Mouse (Mus musculus) T-cell, adult 2 months (primary cell): ENCODE measurements around the gene Gm21973.

Experiments used
- DNase-seq: peaks from one replicate; pipeline ENCODE4 v3.0.0; 2022; ENCODE audit warnings: low spot score

Gene Gm21973

DNA sequence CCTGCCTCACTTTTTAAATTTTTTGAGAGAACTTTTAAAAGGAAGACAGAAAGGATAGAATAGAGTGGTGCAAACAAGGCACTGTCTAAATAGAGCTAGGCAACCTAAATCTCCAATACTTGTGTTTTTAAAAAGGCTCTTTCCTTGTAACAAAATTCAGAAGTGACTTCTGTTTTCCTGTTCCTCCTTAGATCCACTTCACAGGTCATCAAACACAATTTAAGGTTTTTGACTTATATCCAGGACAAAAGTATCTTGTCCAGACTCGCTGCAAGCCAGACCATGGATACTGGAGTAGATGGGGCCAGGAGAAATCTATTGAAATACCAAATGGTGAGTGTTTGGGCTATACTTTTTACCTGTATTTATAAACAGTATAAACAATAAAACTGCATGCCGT is at the start of gene Gm21973:
Gm21973 (plus strand) TSS at position 301 of the 400 bp plus-strand sequence.
- no peak for DNase-seq

DNA sequence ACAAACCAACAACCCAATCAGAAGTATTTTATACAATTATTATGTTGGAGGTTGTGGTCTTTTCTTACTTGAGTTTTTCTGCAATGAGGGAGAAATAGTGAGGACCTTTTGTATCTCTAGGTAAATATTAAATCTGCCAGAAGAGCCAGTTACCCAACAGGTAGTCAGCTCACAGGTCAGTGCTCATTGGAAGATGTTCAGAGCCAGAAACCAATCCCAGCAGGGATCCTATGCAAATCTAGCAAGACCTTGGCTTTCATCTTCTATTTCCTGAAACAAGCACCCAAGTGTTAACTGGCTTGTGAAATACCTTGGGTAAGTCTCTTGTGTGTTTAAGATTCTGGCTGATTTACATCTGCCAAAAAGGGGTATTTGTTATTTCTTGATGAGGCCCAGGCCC is 48.8 kb upstream of the Gm21973 start:
- DNase-seq, result no peak

DNA sequence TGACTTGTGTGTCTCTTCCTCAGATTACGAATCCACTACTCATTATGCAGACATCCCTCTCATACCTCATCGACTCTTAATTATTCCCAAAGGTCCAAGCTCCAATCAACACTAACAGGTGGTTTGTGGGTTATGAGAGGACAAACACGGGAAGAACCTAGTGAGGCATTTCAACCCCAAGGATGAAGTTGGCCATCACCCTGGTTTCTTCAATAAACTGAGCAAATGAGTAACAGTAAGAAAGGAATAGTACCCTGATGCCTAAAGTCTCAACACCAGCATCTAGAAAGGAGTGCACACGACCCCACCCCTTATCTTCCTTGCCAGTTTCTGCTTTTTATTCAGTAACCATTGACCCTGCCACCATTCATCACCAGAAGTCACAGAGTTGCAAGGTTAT is 47.7 kb upstream of the Gm21973 start:
- no peak for DNase-seq

DNA sequence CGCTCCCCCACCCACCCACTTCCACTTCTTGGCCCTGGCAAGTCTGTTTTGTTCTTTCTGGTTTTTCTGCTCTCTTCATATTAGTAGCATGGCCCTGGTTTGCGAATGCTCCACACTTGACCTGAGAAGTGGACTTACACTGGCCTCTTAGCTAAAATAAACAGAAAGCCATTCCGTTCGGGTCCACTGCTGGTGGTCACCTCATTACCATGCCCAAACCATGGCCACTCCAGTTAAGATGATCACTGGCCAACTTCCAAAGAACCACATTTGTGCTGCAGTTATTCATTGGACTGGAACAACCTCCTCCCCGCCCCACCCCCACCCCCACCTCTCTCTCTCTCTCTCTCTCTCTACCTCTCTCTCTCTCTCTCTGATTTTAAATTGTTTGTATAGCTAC is 43.6 kb upstream of the Gm21973 start:
- no peak for DNase-seq

DNA sequence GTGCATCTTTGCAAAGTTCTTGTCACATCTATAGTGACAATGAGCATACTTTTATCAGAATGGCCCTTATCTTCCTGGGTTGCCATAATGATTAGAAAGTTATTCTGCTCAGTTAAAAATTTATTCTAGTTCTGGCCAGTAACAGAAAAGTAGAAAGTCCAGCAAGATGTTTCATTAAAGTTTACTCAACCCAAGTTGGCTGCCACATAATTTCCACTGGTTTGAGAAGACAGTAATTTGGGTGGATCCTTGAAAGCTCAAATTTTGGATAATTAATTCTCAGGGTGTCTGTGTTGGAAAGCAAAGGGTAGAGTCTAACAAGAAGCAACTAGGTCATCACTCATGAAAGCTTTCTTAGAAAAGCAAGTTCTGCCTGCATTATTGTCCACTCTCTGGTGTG is 41.5 kb upstream of the Gm21973 start:
- no peak for DNase-seq

DNA sequence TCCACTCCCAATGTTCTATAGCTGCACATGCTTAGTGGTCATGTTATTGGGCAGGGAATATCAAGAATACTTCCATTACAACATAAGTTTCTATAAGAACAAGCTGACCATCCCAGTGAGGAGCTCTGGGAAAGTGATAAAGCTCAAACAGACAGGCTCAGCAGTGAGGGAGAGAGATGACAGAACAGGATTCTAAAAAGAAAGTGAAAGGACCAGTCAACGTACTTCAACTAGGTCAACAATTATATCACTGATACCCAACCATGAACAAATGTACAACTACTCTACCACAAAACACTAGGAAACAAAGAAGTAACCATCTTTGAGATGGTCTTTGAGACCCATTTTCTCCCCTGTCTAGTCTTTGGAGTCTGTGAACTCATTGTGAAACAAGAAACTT is 28.6 kb upstream of the Gm21973 start:
- no peak for DNase-seq

DNA sequence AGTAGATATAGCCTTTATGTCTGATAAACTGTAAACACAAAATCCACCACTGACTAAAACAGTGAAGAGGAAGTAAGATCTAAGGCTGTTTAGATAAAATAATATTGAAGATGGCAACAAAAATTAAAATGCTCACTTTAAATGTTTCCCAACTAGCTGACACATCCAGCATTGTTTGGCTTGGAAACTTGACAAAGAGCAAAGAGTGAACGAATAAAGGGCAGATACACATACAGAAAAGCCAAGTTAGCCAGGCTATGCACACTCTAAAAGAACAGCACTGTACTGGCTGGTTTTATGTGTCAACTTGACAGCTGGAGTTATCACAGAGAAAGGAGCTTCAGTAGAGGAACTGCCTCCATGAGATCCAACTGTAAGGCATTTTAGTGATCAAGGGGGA is 27.1 kb upstream of the Gm21973 start:
- no peak for DNase-seq

DNA sequence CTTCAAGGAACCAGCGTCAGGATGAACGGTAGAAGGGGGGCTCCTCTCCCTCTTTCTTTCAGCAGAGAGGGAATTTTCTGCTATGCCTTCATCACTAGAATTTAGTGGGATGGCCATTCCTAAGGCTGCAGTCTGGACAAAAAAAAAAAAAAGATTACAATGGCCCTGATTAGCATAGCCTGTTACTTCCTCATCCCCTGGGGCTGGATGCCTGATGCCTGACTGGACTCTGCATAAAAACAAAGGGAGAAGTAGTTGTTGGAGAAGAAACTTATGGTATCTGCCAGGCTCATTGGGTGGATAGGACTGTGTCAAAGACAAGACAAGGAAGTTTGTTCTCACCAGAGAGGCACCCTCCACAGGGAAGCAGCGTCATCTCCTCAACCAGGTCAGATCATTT is 25.7 kb upstream of the Gm21973 start:
- no peak for DNase-seq

DNA sequence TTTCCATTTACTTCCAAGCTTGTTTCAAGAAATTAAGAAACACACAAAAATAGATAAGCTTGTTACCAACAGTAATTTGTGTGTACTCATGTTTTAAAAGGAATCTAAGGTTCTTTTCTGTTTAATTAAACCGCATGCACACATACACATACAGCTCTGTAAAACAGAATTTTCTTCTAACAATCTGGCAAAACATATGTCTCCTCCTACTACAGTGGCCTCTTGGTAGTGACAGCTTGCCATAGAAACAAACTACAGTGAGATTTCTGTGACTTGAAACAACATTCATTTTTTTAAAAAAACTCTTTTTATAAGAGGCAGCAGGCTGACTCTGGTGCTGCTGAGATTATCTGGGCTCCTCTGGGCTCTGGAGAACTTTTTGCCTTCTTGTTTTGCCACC is 18.7 kb upstream of the Gm21973 start:
- no peak for DNase-seq

DNA sequence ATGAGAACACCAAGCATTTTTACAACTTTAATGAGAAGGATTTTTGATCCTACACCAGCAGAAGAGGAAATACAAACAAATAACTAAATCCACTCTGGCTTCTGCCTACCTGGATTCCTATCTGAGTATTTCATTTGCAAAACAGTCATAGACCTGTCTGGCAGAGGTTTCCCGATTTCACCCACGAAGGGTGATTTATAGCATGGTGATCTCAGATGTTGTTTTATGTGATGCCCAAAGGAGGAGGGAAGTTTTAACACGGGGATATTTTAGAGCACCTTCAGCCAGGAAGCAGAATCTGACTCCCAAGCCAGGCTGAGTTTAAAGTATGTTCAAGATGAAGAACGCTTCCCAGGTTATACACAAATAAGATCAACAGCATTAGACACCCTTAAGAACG is 13.4 kb upstream of the Gm21973 start:
- no peak for DNase-seq

DNA sequence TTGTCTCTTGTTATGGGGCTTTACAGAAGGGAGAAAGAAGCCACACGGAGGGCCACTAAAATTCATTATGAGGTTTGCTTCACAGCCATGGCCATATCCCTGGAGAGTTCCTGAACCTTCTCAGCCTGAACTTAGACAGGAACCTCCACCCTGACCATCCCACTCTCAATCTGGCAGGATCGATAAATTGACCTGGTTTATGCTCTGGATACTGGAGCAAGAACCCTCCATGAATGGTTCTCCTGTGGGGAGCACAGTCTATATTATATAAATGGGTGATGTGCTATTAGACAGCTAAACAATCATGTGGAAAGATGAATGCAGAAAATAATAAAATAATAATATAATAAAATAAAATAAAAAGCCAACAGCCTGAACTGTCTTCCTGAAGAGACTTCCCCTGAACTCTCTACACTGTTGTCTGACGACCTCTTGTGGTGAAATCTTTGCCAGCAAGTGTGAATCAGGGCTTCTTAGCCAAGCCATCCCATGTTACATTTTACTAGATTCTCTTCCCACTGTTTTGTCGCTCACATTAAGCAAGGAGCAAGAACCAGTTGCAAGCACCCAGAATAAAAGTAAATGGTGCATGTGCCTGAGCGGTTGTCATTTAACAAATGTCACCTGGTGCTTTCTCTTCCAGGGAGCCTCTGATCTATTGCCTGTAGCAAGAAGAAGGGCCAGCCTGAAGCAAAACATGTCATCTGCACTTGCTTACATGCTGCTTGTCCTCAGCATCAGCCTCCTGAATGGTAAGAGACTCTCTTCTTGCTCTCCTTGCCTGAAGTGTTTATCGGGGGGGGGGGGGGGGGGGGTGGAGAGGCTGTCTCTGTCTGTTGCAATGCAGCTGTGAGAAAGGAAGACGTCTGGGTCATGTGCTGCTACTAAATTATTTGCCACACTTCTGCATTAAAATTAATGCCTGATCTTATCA is 11.4 kb upstream of the Gm21973 start:
- peak; percentile 9 for DNase-seq

DNA sequence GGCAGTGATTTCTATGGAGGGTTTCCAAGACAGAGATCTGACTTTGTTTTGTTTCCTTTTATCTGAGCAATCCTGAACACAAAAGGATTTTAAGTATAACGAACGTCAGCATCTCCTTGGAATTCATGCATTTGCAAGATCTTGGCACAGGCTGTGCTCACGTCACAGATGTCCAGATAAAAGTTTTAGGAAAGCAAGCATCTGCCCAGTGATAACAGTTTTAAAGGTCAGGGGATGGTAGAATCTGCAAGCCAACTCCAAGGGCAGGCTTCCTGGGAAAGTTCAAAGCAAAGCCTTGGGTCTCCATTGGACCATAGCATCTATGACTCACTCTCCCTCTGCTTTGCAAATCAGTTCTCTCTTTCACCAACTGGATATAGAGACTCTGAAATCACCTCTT is 5.4 kb downstream of the Gm21973 start:
- DNase-seq, result no peak

DNA sequence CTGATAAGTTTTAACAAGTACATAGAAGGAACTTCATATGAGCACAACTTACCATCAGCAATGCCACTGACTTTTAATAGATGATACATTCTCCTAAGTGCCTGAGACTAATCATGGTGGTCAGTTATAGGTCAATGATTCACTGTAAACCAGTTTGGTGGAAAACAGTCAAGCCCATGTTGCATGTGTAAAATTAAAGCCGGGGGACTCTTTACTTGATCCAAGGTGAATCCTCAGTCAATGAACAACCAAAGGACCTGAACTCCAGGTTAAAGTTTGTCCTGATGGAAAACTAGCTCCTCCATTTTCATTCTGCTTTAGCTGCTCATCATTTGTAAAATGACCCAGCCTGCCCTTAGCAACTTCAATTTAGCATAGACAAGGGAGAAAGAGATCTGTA is 7.4 kb downstream of the Gm21973 start:
- no peak for DNase-seq

DNA sequence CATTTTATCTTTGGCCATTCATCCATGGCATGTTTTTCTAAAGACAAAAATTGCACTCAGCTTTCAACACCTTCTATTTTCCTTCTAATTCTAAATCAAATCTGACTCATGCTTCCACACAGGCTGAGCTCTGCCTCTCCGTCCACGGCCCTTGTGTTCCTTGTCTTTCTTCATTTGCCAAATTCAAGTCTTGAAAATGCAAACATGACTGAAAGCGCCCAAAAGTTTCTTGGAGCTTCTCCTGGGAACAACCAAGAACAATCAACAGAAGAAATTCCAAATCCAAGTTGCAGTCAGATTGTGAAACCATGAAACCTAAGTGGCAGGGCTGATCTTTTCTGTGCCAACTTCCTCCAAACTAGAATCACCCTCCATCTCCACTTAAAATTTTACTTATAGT is 13.4 kb downstream of the Gm21973 start:
- no peak for DNase-seq

DNA sequence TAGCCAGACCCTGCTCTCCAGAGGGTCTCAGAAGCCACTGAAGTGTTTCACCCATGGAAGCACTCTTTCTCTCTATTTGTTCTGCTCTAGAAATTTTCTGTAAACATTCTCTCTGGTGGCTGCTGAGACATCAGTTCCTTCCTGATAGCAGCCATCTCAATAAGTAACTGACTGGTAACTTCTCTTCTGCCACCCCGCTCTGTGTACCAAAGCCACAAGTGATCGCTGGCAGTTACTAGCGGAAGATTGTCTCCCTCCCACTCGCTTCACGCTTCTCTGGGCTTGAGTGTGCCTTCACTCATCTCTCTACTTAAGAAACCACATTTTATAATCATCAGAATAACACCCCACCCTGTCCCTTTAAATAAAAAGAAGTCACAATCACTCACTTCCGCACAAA is 21.9 kb downstream of the Gm21973 start:
- no peak for DNase-seq

DNA sequence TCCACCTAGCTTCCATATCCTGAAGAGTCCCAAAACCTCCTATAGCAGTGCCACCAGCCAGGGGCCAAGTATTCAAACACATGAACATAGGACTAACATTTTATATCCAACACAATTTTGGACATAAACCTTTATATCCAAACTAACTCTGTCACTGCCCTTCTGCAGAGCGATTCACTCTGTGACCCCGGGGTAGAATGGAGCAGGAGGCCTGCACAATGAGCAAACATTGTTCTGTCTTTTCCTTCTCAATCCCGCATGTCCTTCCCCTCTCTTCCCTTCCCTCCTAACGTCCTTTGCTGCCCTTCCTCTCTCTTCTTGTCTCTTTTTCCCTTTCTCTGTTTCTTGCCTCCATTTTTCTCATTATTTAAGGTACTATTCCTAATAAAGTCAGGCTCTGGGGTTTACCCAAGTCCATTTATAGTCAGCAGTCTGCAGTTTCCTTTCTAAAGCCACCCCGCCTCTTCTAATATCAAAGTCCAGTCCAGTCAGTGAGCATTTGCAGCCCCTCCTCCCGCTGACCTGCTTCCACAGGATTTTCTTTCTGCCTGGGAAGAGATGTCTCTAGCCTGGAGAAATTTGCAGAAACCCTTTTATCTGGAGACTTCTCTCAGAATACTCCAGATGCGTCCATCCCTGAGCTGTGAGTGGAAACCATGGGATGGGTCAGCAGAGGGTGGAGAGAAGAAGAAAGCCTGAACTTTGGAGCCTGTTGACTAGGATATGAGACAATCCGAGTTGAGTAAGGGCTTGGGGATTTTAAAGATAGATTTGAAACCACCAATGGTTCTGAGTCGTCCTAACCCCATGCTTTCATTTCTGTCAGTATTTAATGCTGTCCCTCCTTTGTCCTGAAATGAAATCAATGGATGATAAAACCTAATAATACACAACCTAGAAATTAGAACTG is 33.1 kb downstream of the Gm21973 start, which contains the start of gene Agxt2:
Agxt2 (plus strand) TSS at position 494 of the 910 bp plus-strand sequence.
- DNase-seq, result no peak

DNA sequence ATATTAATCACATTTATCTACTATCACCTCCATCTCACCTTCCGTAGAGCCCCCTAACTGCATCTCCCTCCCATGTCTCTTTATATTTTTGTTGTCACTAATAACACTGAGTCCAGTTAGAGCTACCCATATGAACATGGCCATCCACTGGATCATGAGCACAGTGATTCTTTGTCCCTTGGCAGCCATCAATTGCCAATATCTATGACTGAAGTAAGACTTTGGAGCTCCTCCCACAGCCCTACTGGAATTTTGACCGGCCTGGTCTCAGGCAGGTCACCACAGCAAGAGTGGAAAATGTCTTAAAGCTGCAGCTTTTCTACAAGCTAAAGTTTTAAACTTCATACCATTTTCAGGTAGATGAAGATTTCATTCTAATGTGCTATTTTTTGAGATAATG is 41.2 kb downstream of the Gm21973 start:
- no peak for DNase-seq

DNA sequence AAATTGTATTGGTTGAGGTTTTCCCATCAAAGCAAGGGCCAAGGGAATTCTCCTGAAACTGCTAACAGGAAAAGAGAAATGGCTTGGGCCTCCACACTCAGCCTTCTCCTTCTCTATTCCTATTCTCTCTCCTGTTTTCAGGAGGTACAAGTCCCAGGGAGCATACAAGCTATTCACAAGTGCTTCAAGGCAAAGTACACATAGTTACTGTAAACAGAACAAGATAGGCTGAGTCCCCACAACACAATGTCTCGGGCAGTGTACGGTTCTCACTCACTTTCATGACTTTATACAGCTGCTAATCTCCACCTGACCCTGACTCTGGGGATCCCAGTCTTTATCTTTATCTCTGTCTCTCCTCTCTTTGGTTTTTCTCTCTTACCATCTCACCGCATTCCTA is 50.2 kb downstream of the Gm21973 start:
- DNase-seq, result no peak

DNA sequence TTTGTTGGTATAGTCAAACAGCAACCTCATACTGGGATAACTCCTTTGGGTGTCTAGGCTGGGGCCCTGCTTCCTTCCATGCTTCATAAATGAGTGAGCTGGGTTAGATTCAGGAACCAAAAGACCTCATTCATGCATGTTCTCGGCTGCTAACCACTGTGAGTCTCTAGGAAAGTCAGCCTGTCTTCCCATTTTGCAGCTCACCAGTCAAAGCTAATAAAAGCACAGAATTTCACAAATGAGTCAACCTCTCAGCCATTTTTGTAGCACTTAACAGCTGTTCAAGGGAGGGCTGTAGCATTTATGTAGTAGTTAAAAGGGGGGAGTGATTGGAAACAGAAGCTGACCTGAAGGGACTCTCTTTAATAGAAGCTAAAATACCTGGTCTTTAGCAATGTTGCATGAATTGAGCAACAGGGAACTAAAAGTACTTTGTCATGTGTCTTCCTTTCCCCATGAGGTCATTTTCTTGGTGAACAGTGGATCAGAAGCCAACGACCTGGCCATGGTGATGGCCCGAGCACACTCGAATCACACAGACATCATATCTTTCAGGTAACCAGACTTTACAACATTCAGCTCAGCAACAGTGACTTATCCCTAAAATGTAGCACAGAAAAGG is 53.3 kb downstream of the Gm21973 start:
- no peak for DNase-seq

DNA sequence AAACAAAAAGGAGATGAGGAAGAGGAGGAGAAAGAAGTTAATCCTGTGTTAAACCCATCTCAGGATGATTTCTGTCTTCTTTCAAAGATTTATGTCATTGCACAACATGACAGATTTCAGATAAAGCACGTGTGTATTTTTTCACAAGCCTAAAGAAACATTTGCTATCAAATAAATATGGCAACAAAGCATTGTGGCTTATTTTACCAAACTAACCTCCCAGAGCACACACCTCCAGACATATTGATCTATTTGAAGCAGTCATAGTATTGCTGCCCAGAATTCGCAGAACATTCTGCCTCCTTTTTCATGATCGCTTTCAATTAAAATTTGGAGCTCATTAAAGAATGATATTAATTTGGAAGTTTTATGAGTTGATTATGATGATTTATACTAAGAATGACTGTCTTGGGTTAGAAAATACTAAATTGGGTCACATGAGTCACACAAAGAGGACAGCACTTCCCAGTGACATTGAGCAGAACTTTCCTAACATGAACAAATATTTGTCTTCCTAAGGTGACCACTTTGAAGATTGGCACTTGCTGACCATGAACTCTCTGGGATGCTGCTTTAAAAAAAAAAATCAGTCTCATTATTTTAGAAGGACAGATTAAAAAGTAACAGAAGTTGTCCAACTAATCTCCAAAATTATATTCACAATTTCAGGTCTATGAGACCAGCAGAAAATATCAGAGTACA is 54.7 kb downstream of the Gm21973 start:
- no peak for DNase-seq

DNA sequence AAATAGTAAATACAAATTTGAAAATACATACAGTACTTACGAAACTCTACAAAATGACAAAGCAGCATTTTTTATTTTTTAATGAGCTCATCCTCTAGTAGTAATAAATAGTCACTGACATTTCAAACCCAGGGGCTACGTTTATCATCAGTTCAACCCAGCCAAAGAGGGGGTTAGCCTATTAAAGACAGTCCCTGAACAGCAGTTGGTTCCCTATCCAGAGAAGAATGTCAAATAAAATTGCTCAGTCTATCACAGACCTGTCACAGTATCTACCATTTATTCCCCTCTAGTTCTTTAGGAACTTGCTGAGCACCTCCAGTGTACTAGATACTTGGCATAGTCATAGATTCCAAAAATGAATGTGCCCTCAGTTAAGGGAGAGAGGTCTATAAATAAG is 62.1 kb downstream of the Gm21973 start:
- DNase-seq, result no peak

DNA sequence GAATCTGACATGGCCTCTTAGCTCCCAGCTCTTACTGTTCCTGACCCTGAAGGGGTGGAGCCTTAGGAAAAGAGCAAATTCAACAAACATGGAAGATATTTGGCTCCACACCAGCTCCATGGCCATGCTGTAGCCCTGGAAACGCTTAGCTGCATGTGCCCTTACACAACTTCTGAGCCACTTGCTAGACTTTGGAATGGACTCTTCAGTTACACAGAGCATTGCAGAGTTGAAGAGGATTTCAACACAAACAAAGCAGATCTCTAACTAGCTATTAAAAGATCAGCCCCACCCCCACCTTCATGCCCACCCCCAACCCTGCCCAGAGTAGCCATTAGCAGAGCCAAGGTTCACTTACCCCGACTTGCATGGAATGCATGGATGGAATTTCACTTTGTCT is 74.6 kb downstream of the Gm21973 start:
- no peak for DNase-seq
